ENCODE assay signal across 15 mouse cellular contexts in the genomic region with DNA sequence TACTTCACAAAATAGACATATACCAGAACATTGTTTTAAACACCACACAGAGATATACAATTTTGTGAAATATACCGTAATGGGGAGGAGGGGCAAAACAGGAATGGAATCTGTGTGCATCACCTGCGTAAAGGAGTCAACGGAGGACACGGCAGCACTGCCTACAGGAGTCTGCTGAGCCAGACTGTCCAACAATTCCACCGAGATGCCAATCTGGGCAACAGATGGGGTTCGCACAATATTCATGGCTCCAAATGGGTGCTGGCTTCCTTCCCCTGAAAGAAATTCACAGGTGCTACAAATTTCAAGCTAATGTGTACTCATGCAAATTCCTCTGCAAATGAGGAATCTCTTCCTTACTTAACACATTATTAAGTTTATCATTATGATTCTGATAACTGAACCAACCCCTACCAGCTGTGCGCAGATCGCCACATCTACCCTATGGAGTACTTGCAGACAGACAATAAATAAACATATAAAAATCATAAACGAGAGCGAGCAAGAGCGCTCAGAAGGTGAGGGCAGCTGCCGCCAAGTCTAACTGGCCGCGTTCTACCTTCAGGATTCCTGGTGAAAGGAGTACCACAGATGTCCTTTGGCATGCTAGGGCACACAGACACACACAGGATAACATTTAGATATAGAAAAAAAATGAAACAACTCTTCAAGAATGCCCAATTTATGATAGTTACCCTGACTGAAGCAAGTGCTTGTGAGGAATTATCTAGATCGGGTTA. TPM values are rescaled to one million over a fixed set of nuclear protein-coding genes. Genes with fewer than 3 reads are reported as not detected.
DNase-seq lines count a peak whose midpoint lies in the region; ATAC-seq lines count a peak whose summit lies in the region.
"Had no signal": no experiment of that assay in that cellular context is flagged by ENCODE, and none has a peak within 500 bp of the region (broad histone marks: within the 10 kb centered on the region; RNA-seq: fewer than 3 reads in every experiment).

No protein-coding gene starts in this region.

- H3K9me3 ChIP-seq in forebrain, embryonic 13.5 days (replicated peaks) = no peaks in the 10 kb centered on the region
- H3K9me3 ChIP-seq in forebrain, embryonic 12.5 days = no peaks in the 10 kb centered on the region
- H3K9me3 ChIP-seq in forebrain, embryonic 16.5 days (ENCODE audit: control insufficient read depth, low read length) = no peaks in the 10 kb centered on the region
- H3K9me3 ChIP-seq: liver, embryonic 13.5 days had no signal

- H3K4me1 ChIP-seq in forebrain, embryonic 13.5 days = no peaks in the 10 kb centered on the region
- H3K4me1 ChIP-seq in forebrain, embryonic 12.5 days = no peaks in the 10 kb centered on the region
- H3K4me1 ChIP-seq in forebrain, embryonic 16.5 days (replicated peaks; ENCODE audit: control insufficient read depth, insufficient read depth, low read length) = peaks cover 3% of the 10 kb centered on the region; the same call in 1 of the 2 replicates
- H3K4me1 ChIP-seq: liver, embryonic 13.5 days had no signal

- no peak overlapping the region for H3K4me2 ChIP-seq in forebrain, embryonic 13.5 days
- no peak overlapping the region for H3K4me2 ChIP-seq in forebrain, embryonic 12.5 days
- H3K4me2 ChIP-seq in forebrain, embryonic 16.5 days (ENCODE audit: low read length) = no peak overlapping the region
- H3K4me2 ChIP-seq: liver, embryonic 13.5 days had no signal

- 93% methylated on average over 15 of the region's 15 CpGs for WGBS in forebrain, embryonic 13.5 days
- WGBS in forebrain, embryonic 12.5 days = 98% methylated on average over 15 of the region's 15 CpGs
- WGBS in forebrain, embryonic 16.5 days = 86% methylated on average over 15 of the region's 15 CpGs

- ATAC-seq in forebrain, embryonic 13.5 days = peak; percentile 53; the same call in 1 of the 2 replicates
- no peak for ATAC-seq in forebrain, embryonic 12.5 days (ENCODE audit: low FRiP score)
- ATAC-seq in forebrain, embryonic 16.5 days = peak; percentile 54
- ATAC-seq: intestine, embryonic 16.5 days had no signal

- no peak overlapping the region for H3K27ac ChIP-seq in forebrain, embryonic 13.5 days
- H3K27ac ChIP-seq in forebrain, embryonic 12.5 days = no peak overlapping the region
- no peak overlapping the region for H3K27ac ChIP-seq in forebrain, embryonic 16.5 days (ENCODE audit: low read length)
- H3K27ac ChIP-seq: liver, embryonic 13.5 days had no signal

- H3K27me3 ChIP-seq in forebrain, embryonic 13.5 days = no peaks in the 10 kb centered on the region
- H3K27me3 ChIP-seq in forebrain, embryonic 12.5 days = no peaks in the 10 kb centered on the region
- H3K27me3 ChIP-seq in forebrain, embryonic 16.5 days (replicated peaks; ENCODE audit: control insufficient read depth, insufficient read depth, low read length) = no peaks in the 10 kb centered on the region
- H3K27me3 ChIP-seq: liver, embryonic 13.5 days had no signal

- H3K9ac ChIP-seq in forebrain, embryonic 13.5 days = no peak overlapping the region
- no peak overlapping the region for H3K9ac ChIP-seq in forebrain, embryonic 12.5 days
- H3K9ac ChIP-seq in forebrain, embryonic 16.5 days (replicated peaks; ENCODE audit: low read depth, low read length) = no peak overlapping the region
- H3K9ac ChIP-seq: liver, embryonic 13.5 days had no signal

- peak; percentile 73 to 91 for DNase-seq in layer of hippocampus, postnatal 14 days (ENCODE audit: low spot score in 2 of 2)
- DNase-seq in right cerebral cortex, postnatal 36 days (ENCODE audit: low spot score in 2 of 2) = peak; percentile 39 to 67
- DNase-seq in urinary bladder, postnatal 10 days (ENCODE audit: low spot score) = no peak
- no peak for DNase-seq in Muller cell, postnatal 12 days (ENCODE audit: inconsistent ontology term)
- DNase-seq in adrenal gland, adult 18-20 months (ENCODE audit: low spot score in 2 of 2) = no peak
- DNase-seq: heart, postnatal 36 days; kidney, postnatal 4 days; liver, embryonic 13.5 days; lung, postnatal 4 days; thymus, postnatal 25 days had no signal

- H3K4me3 ChIP-seq in forebrain, embryonic 13.5 days = no peak overlapping the region
- H3K4me3 ChIP-seq in forebrain, embryonic 12.5 days (replicated peaks) = no peak overlapping the region
- H3K4me3 ChIP-seq in forebrain, embryonic 16.5 days (replicated peaks; ENCODE audit: low read length) = no peak overlapping the region
- H3K4me3 ChIP-seq: liver, embryonic 13.5 days had no signal

- peaks cover 32% of the 10 kb centered on the region for H3K36me3 ChIP-seq in forebrain, embryonic 13.5 days (ENCODE audit: poor library complexity, severe bottlenecking)
- peaks cover 16% of the 10 kb centered on the region for H3K36me3 ChIP-seq in forebrain, embryonic 12.5 days (replicated peaks)
- peaks cover 6% of the 10 kb centered on the region for H3K36me3 ChIP-seq in forebrain, embryonic 16.5 days (ENCODE audit: control insufficient read depth, insufficient read depth)

RNA-seq across cellular contexts. Expression of a gene that starts 17.4 kb away (rescaled TPM):
- 173 and 174 TPM in 2 replicates for polyA plus RNA-seq in forebrain, embryonic 13.5 days (2015; fragmentation: Nextera tagmentation; extraction: Ambion mirVana)
- polyA plus RNA-seq in forebrain, embryonic 12.5 days (2016; fragmentation: Nextera tagmentation; extraction: Ambion mirVana) = 155 and 157 TPM in 2 replicates
- polyA plus RNA-seq in forebrain, embryonic 16.5 days (2015; fragmentation: Nextera tagmentation; extraction: Ambion mirVana) = 154 and 158 TPM in 2 replicates
- total RNA-seq in layer of hippocampus, postnatal 14 days (2021) = 100 to 1,000 TPM in 1 of 2 experiments, 10 to 100 TPM in 1; 84.7 to 102 TPM
- 100 to 1,000 TPM in 1 of 2 experiments, 10 to 100 TPM in 1; 88.2 to 100 TPM for total RNA-seq in adrenal gland, adult 18-20 months (2021)

RNA-seq across cellular contexts. Expression of a gene that starts 20.2 kb away (rescaled TPM):
- 0.19 and 0.40 TPM in 2 replicates for polyA plus RNA-seq in forebrain, embryonic 13.5 days (2015; fragmentation: Nextera tagmentation; extraction: Ambion mirVana)
- 0.43 TPM in 1 of 2 replicates, not detected in the other for polyA plus RNA-seq in forebrain, embryonic 12.5 days (2016; fragmentation: Nextera tagmentation; extraction: Ambion mirVana)
- polyA plus RNA-seq in forebrain, embryonic 16.5 days (2015; fragmentation: Nextera tagmentation; extraction: Ambion mirVana) = 0.39 and 0.48 TPM in 2 replicates
- 1 to 10 TPM in 1 of 2 experiments, under 1 TPM in 1; 0.38 to 1.3 TPM for total RNA-seq in layer of hippocampus, postnatal 14 days (2021)
- total RNA-seq in adrenal gland, adult 18-20 months (2021) = under 1 TPM; 0.20 to 0.29 TPM
- total RNA-seq: granulocyte monocyte progenitor cell, adult 5-6 weeks; heart, postnatal 36 days had no signal
- polyA plus RNA-seq: intestine, embryonic 16.5 days; liver, embryonic 13.5 days had no signal

RNA-seq across cellular contexts. Expression of a gene that starts 57.2 kb away (rescaled TPM):
- 60.0 and 61.0 TPM in 2 replicates for polyA plus RNA-seq in forebrain, embryonic 13.5 days (2015; fragmentation: Nextera tagmentation; extraction: Ambion mirVana)
- 85.6 and 94.6 TPM in 2 replicates for polyA plus RNA-seq in forebrain, embryonic 12.5 days (2016; fragmentation: Nextera tagmentation; extraction: Ambion mirVana)
- 35.0 and 45.1 TPM in 2 replicates for polyA plus RNA-seq in forebrain, embryonic 16.5 days (2015; fragmentation: Nextera tagmentation; extraction: Ambion mirVana)
- 10 to 100 TPM; 31.2 to 33.3 TPM for total RNA-seq in layer of hippocampus, postnatal 14 days (2021)
- total RNA-seq in adrenal gland, adult 18-20 months (2021) = 10 to 100 TPM; 50.8 to 54.5 TPM

Comparison
In these comparisons a context has a peak if more than half of its experiments do, and no peak if none do; other contexts are left out.
1. DNase-seq: peak in layer of hippocampus, postnatal 14 days (2 of 2) and right cerebral cortex, postnatal 36 days (2 of 2); none in urinary bladder, postnatal 10 days (single experiment), Muller cell, postnatal 12 days (single experiment) and adrenal gland, adult 18-20 months (0 of 2).